In the genomic region with DNA sequence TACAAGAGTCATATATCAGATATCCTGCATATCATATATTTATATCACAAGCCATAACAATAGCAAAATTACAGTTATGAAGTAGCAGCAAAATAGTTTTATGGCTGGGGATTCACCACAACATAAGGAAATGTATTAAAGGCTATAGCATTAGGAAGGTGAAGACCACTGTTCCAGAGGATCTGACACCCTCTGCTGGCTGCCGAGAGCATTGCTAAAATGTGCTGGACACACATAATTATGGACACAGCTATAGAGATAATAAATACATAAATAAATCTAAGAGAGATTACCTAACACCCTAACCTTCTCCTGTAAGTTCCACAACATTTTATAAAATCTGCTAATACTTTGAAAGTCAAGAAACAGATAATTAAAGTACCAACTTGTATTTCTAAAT, we compare ENCODE assay signal across 8 mouse cellular contexts.
DNase-seq lines count a peak whose midpoint lies in the region; ATAC-seq and TF ChIP-seq lines count a peak whose summit lies in the region.

No protein-coding gene starts in this region.

- TF ChIP-seq POLR2A in kidney, adult 2 months (IDR thresholded peaks at IDR 0.05; ENCODE audit: low read depth, low read length) = no peak

- H3K9ac ChIP-seq in liver, embryonic 12.5 days = no peak overlapping the region
- no peak overlapping the region for H3K9ac ChIP-seq in limb, embryonic 13.5 days

- no peak overlapping the region for H3K27ac ChIP-seq in liver, embryonic 12.5 days
- H3K27ac ChIP-seq in kidney, adult 2 months (ENCODE audit: insufficient read depth, low read depth, low read length) = no peak overlapping the region
- H3K27ac ChIP-seq in limb, embryonic 13.5 days = no peak overlapping the region

- 0% methylated on average over 1 of the region's 1 CpGs for WGBS in liver, embryonic 12.5 days (ENCODE audit: insufficient replicate concordance)
- 9% methylated on average over 1 of the region's 1 CpGs for WGBS in kidney, adult 2 months
- 29% methylated on average over 1 of the region's 1 CpGs for WGBS in limb, embryonic 13.5 days

- peak; percentile 74 for TF ChIP-seq CTCF in kidney, adult 2 months (conservative IDR thresholded peaks at IDR 0.05; ENCODE audit: insufficient read depth, insufficient read length, low read depth, low read length)

- ATAC-seq in liver, embryonic 12.5 days = no peak
- peak; percentile 67; the same call in 1 of the 2 replicates for ATAC-seq in limb, embryonic 13.5 days (ENCODE audit: low FRiP score, low read depth)
- ATAC-seq in erythroid progenitor cell, adult 5-6 weeks (replicated peaks; ENCODE audit: low FRiP score, poor library complexity, severe bottlenecking) = no peak

- H3K36me3 ChIP-seq in liver, embryonic 12.5 days = no peaks in the 10 kb centered on the region
- H3K36me3 ChIP-seq in kidney, adult 2 months (ENCODE audit: control insufficient read depth, insufficient read depth, low read length) = no peaks in the 10 kb centered on the region
- H3K36me3 ChIP-seq in limb, embryonic 13.5 days = no peaks in the 10 kb centered on the region

- H3K4me1 ChIP-seq in liver, embryonic 12.5 days = no peaks in the 10 kb centered on the region
- H3K4me1 ChIP-seq in kidney, adult 2 months (ENCODE audit: control insufficient read depth, insufficient read depth, low read length) = no peaks in the 10 kb centered on the region; the same call in 1 of the 2 replicates
- no peaks in the 10 kb centered on the region for H3K4me1 ChIP-seq in limb, embryonic 13.5 days

- H3K4me2 ChIP-seq in liver, embryonic 12.5 days = no peak overlapping the region
- no peak overlapping the region for H3K4me2 ChIP-seq in limb, embryonic 13.5 days (replicated peaks)

- H3K27me3 ChIP-seq in liver, embryonic 12.5 days (replicated peaks) = no peaks in the 10 kb centered on the region
- no peaks in the 10 kb centered on the region for H3K27me3 ChIP-seq in kidney, adult 2 months (replicated peaks; ENCODE audit: control insufficient read depth, insufficient read depth, low read length)
- H3K27me3 ChIP-seq in limb, embryonic 13.5 days = no peaks in the 10 kb centered on the region

- H3K4me3 ChIP-seq in liver, embryonic 12.5 days = no peak overlapping the region
- no peak overlapping the region for H3K4me3 ChIP-seq in kidney, adult 2 months (ENCODE audit: insufficient read depth, low read depth, low read length)
- no peak overlapping the region for H3K4me3 ChIP-seq in limb, embryonic 13.5 days

- no peaks in the 10 kb centered on the region for H3K9me3 ChIP-seq in liver, embryonic 12.5 days (replicated peaks)
- H3K9me3 ChIP-seq in limb, embryonic 13.5 days = no peaks in the 10 kb centered on the region

- peak; percentile 59 for DNase-seq in liver
- DNase-seq in adrenal gland, adult 2 months = peak; percentile 62
- peak; percentile 40 to 58 for DNase-seq in frontal cortex, postnatal 36 days (ENCODE audit: low spot score in 2 of 2)
- peak; percentile 69 for DNase-seq in kidney, adult 2 months
- peak; percentile 13 for DNase-seq in retina, adult 2 months (ENCODE audit: low read depth, low spot score)

Comparison
In these comparisons a context has a peak if more than half of its experiments do, and no peak if none do; other contexts are left out.
1. DNase-seq: peak in every context shown above with its lines; median percentile 69 in kidney, adult 2 months; 62 in adrenal gland, adult 2 months; 59 in liver; 49 in frontal cortex, postnatal 36 days; 13 in retina, adult 2 months.